12 mouse cellular contexts compared by ENCODE assay signal in the genomic region with DNA sequence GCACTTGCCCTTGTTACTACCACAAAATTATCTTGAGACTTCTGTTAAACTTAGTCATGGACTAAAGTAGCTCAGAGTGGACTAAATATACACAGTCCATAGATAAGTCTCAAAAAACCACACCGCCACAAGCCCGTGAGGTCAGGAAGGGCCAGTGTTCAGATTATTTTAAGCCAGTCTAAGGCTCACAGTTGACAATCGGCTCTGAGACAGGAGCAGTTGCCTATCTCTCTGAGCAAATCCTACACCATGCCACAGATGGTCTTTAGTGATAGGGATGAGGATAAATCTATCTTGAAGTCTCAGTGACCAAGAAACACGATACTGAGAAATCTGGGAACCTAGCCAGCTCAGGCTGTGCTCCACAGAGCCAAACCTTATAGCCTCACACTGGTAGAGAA. TPM values are rescaled to one million over a fixed set of nuclear protein-coding genes. Genes with fewer than 3 reads are reported as not detected.
DNase-seq lines count a peak whose midpoint lies in the region; ATAC-seq and TF ChIP-seq lines count a peak whose summit lies in the region.
"Had no signal": no experiment of that assay in that cellular context is flagged by ENCODE, and none has a peak within 500 bp of the region (broad histone marks: within the 10 kb centered on the region; RNA-seq: fewer than 3 reads in every experiment).

No protein-coding gene starts in this region.

- no peaks in the 10 kb centered on the region for H3K9me3 ChIP-seq in heart, embryonic 15.5 days (replicated peaks)
- no peaks in the 10 kb centered on the region for H3K9me3 ChIP-seq in stomach, postnatal 0 days (ENCODE audit: control insufficient read depth, low read length)
- H3K9me3 ChIP-seq: midbrain, embryonic 10.5 days had no signal

- intact Hi-C loops in gastrocnemius, adult 2 months (cut with DNase I) = no loop called here

- peak overlapping the region; percentile 35 for H3K4me2 ChIP-seq in heart, embryonic 15.5 days
- H3K4me2 ChIP-seq in stomach, postnatal 0 days (replicated peaks; ENCODE audit: low read depth) = no peak overlapping the region
- H3K4me2 ChIP-seq: neural tube, embryonic 13.5 days had no signal

- TF ChIP-seq EP300 in stomach, postnatal 0 days (optimal IDR thresholded peaks at IDR 0.05) = no peak

- DNase-seq in cerebellum, postnatal 10 days = peak; percentile 64 to 67
- no peak for DNase-seq in cerebellum, adult 2 months
- DNase-seq in ovary, adult 18-20 months (ENCODE audit: low spot score) = peak; percentile 8
- no peak for DNase-seq in ovary, postnatal 14 days (ENCODE audit: low spot score)
- peak; percentile 25 for DNase-seq in stomach, postnatal 0 days (ENCODE audit: low spot score)
- DNase-seq in testis, postnatal 10 days (ENCODE audit: low spot score) = no peak
- no peak for DNase-seq in gastrocnemius, adult 2 months
- DNase-seq: kidney, adult 11 months; layer of hippocampus, adult 9-11 months had no signal

- H3K27me3 ChIP-seq in cerebellum, adult 2 months (ENCODE audit: control insufficient read depth, insufficient read depth, low read length) = no peaks in the 10 kb centered on the region
- no peaks in the 10 kb centered on the region for H3K27me3 ChIP-seq in heart, embryonic 15.5 days
- H3K27me3 ChIP-seq in stomach, postnatal 0 days (ENCODE audit: control insufficient read depth, insufficient read depth, low read length) = no peaks in the 10 kb centered on the region
- H3K27me3 ChIP-seq: neural tube, embryonic 13.5 days had no signal

- no peaks in the 10 kb centered on the region for H3K4me1 ChIP-seq in cerebellum, adult 2 months (ENCODE audit: control insufficient read depth, insufficient read depth, low read length)
- H3K4me1 ChIP-seq in heart, embryonic 15.5 days (replicated peaks) = peaks cover 18% of the 10 kb centered on the region
- H3K4me1 ChIP-seq in stomach, postnatal 0 days (replicated peaks; ENCODE audit: control insufficient read depth, insufficient read depth) = no peaks in the 10 kb centered on the region; the same call in 1 of the 2 replicates

- TF ChIP-seq CTCF in cerebellum, adult 2 months (IDR thresholded peaks at IDR 0.05; ENCODE audit: borderline replicate concordance, insufficient read depth, low read depth, low read length) = no peak
- no peak for TF ChIP-seq CTCF in stomach, postnatal 0 days (IDR thresholded peaks at IDR 0.05; ENCODE audit: low read depth)
- TF ChIP-seq CTCF in gastrocnemius, adult 2 months (IDR thresholded peaks at IDR 0.05) = no peak

- H3K27ac ChIP-seq in cerebellum, adult 2 months (ENCODE audit: insufficient read depth, low read length) = no peak overlapping the region
- H3K27ac ChIP-seq in heart, embryonic 15.5 days = peak overlapping the region; percentile 81
- H3K27ac ChIP-seq in stomach, postnatal 0 days (replicated peaks) = no peak overlapping the region
- H3K27ac ChIP-seq in gastrocnemius, adult 2 months = no peak overlapping the region
- H3K27ac ChIP-seq: midbrain, embryonic 10.5 days; neural tube, embryonic 13.5 days had no signal

- no peak; the same call in 1 of the 2 replicates for ATAC-seq in heart, embryonic 15.5 days (replicated peaks; ENCODE audit: insufficient number of reproducible peaks, insufficient read depth, low FRiP score, low read depth)
- no peak for ATAC-seq in stomach, postnatal 0 days (ENCODE audit: low FRiP score, low TSS enrichment)

- H3K4me3 ChIP-seq in cerebellum, adult 2 months (replicated peaks; ENCODE audit: insufficient read depth, low read depth, low read length) = no peak overlapping the region
- no peak overlapping the region for H3K4me3 ChIP-seq in heart, embryonic 15.5 days
- H3K4me3 ChIP-seq in stomach, postnatal 0 days (ENCODE audit: low read depth, low read length) = no peak overlapping the region
- no peak overlapping the region for H3K4me3 ChIP-seq in gastrocnemius, adult 2 months
- H3K4me3 ChIP-seq: midbrain, embryonic 10.5 days; neural tube, embryonic 13.5 days had no signal

- no peak for TF ChIP-seq POLR2A in cerebellum, adult 2 months (IDR thresholded peaks at IDR 0.05; ENCODE audit: borderline replicate concordance, insufficient read depth, low read length)

- no peak overlapping the region for H3K9ac ChIP-seq in heart, embryonic 15.5 days
- no peak overlapping the region for H3K9ac ChIP-seq in stomach, postnatal 0 days (ENCODE audit: low read length)
- H3K9ac ChIP-seq: neural tube, embryonic 13.5 days had no signal

- H3K36me3 ChIP-seq in heart, embryonic 15.5 days = no peaks in the 10 kb centered on the region
- no peaks in the 10 kb centered on the region for H3K36me3 ChIP-seq in stomach, postnatal 0 days (ENCODE audit: control insufficient read depth, insufficient read depth, low read length)
- H3K36me3 ChIP-seq: midbrain, embryonic 10.5 days; neural tube, embryonic 13.5 days had no signal

- WGBS in cerebellum, adult 2 months = 53% methylated on average over 4 of the region's 4 CpGs
- WGBS in heart, embryonic 15.5 days = 18% methylated on average over 4 of the region's 4 CpGs
- WGBS in stomach, postnatal 0 days = 46% methylated on average over 4 of the region's 4 CpGs

RNA-seq across cellular contexts. Expression of a gene that starts 3.0 kb away (rescaled TPM):
- polyA plus RNA-seq in cerebellum, adult 2 months (2012; rRNA removed) = 74.1 and 78.5 TPM in 2 replicates
- 50.8 and 64.1 TPM in 2 replicates for polyA plus RNA-seq in heart, embryonic 15.5 days (2015; fragmentation: Nextera tagmentation; extraction: Ambion mirVana)
- 25.1 and 27.3 TPM in 2 replicates for polyA plus RNA-seq in stomach, postnatal 0 days (2015; fragmentation: Nextera tagmentation; extraction: Ambion mirVana)
- total RNA-seq in gastrocnemius, adult 2 months (2021) = 10 to 100 TPM; 31.1 to 39.6 TPM

RNA-seq across cellular contexts. Expression of a gene that starts 38.0 kb away (rescaled TPM):
- polyA plus RNA-seq in cerebellum, adult 2 months (2012; rRNA removed) = 20.3 and 21.8 TPM in 2 replicates
- 28.8 and 38.9 TPM in 2 replicates for polyA plus RNA-seq in heart, embryonic 15.5 days (2015; fragmentation: Nextera tagmentation; extraction: Ambion mirVana)
- polyA plus RNA-seq in stomach, postnatal 0 days (2015; fragmentation: Nextera tagmentation; extraction: Ambion mirVana) = 12.0 and 12.5 TPM in 2 replicates
- 1 to 10 TPM; 4.5 to 5.2 TPM for total RNA-seq in gastrocnemius, adult 2 months (2021)

Comparison
In these comparisons a context has a peak if more than half of its experiments do, and no peak if none do; other contexts are left out.
1. DNase-seq: peak in cerebellum, postnatal 10 days (2 of 2), ovary, adult 18-20 months (single experiment) and stomach, postnatal 0 days (single experiment); none in cerebellum, adult 2 months (0 of 2), ovary, postnatal 14 days (single experiment), testis, postnatal 10 days (single experiment) and gastrocnemius, adult 2 months (single experiment).